ENCODE assay signal across 21 mouse cellular contexts in genomic region chr6:145427411-145427810, GRCm38 (mm10).
A peak's percentile ranks its signal among the peaks of the same experiment; 100 is the strongest.
DNase-seq lines count a peak whose midpoint lies in the region; ATAC-seq lines count a peak whose summit lies in the region.
"Had no signal": no experiment of that assay in that cellular context is flagged by ENCODE, and none has a peak within 500 bp of the region (broad histone marks: within the 10 kb centered on the region; RNA-seq: fewer than 3 reads in every experiment).

No protein-coding gene starts in this region.

- no peak overlapping the region for H3K4me2 ChIP-seq in embryonic facial prominence, embryonic 15.5 days (replicated peaks)
- no peak overlapping the region for H3K4me2 ChIP-seq in hindbrain, embryonic 14.5 days (replicated peaks)
- no peak overlapping the region for H3K4me2 ChIP-seq in hindbrain, embryonic 11.5 days (replicated peaks; ENCODE audit: low read depth, low read length)
- H3K4me2 ChIP-seq in midbrain, embryonic 14.5 days (ENCODE audit: low read length): no peak overlapping the region; the same call in 1 of the 2 replicates
- H3K4me2 ChIP-seq: embryonic facial prominence, embryonic 13.5 days; forebrain, embryonic 13.5 days; heart, embryonic 11.5 days; limb, embryonic 13.5 days; liver, embryonic 12.5 days; lung, embryonic 15.5 days had no signal

- no peak for DNase-seq in embryonic facial prominence, embryonic 10.5 days (ENCODE audit: low spot score)
- DNase-seq in hindbrain, embryonic 14.5 days (ENCODE audit: low spot score): peak; percentile 21
- DNase-seq in hindbrain, embryonic 11.5 days (ENCODE audit: low spot score): no peak
- peak; percentile 30 to 54 for DNase-seq in lung, postnatal 4 days
- DNase-seq in lung, adult 18-20 months: no peak
- DNase-seq in midbrain, embryonic 14.5 days: peak; percentile 59
- DNase-seq: adrenal gland, adult 8-10 months; cerebellum, postnatal 25 days; kidney, adult 9 months; kidney, postnatal 36 days had no signal

- H3K27ac ChIP-seq in embryonic facial prominence, embryonic 15.5 days (replicated peaks): peak overlapping the region; percentile 41; the same call in 1 of the 2 replicates
- no peak overlapping the region for H3K27ac ChIP-seq in embryonic facial prominence, embryonic 10.5 days (replicated peaks)
- H3K27ac ChIP-seq in hindbrain, embryonic 14.5 days: no peak overlapping the region
- H3K27ac ChIP-seq in hindbrain, embryonic 11.5 days (ENCODE audit: low read depth, low read length): no peak overlapping the region
- no peak overlapping the region for H3K27ac ChIP-seq in midbrain, embryonic 14.5 days (replicated peaks; ENCODE audit: low read depth, low read length)
- H3K27ac ChIP-seq: embryonic facial prominence, embryonic 13.5 days; forebrain, embryonic 13.5 days; hindbrain, postnatal 0 days; limb, embryonic 13.5 days; liver, embryonic 12.5 days; lung, embryonic 15.5 days had no signal

- H3K9ac ChIP-seq in embryonic facial prominence, embryonic 15.5 days: no peak overlapping the region
- no peak overlapping the region for H3K9ac ChIP-seq in hindbrain, embryonic 14.5 days
- H3K9ac ChIP-seq in hindbrain, embryonic 11.5 days (ENCODE audit: low read depth, low read length): no peak overlapping the region
- H3K9ac ChIP-seq in midbrain, embryonic 14.5 days (replicated peaks; ENCODE audit: low read length): no peak overlapping the region
- H3K9ac ChIP-seq: embryonic facial prominence, embryonic 13.5 days; forebrain, embryonic 13.5 days; limb, embryonic 13.5 days; liver, embryonic 12.5 days; lung, embryonic 15.5 days had no signal

- no peaks in the 10 kb centered on the region for H3K27me3 ChIP-seq in embryonic facial prominence, embryonic 15.5 days
- no peaks in the 10 kb centered on the region; the same call in 1 of the 2 replicates for H3K27me3 ChIP-seq in embryonic facial prominence, embryonic 10.5 days (replicated peaks; ENCODE audit: low read depth, poor library complexity, severe bottlenecking)
- no peaks in the 10 kb centered on the region for H3K27me3 ChIP-seq in hindbrain, embryonic 14.5 days (ENCODE audit: control insufficient read depth, insufficient read depth, low read length)
- H3K27me3 ChIP-seq in hindbrain, embryonic 11.5 days (ENCODE audit: control insufficient read depth, insufficient read depth, low read length): no peaks in the 10 kb centered on the region
- H3K27me3 ChIP-seq in midbrain, embryonic 14.5 days (ENCODE audit: control insufficient read depth, insufficient read depth, low read length): no peaks in the 10 kb centered on the region
- H3K27me3 ChIP-seq: embryonic facial prominence, embryonic 13.5 days; forebrain, embryonic 13.5 days; limb, embryonic 13.5 days; lung, embryonic 15.5 days had no signal

- ATAC-seq in embryonic facial prominence, embryonic 15.5 days (ENCODE audit: insufficient number of reproducible peaks, low FRiP score, low TSS enrichment, low read depth): no peak
- ATAC-seq in hindbrain, embryonic 14.5 days (ENCODE audit: low FRiP score): no peak
- no peak for ATAC-seq in hindbrain, embryonic 11.5 days (ENCODE audit: low FRiP score)
- ATAC-seq in midbrain, embryonic 14.5 days (ENCODE audit: low FRiP score, low TSS enrichment): 0 out of 2 replicates have a peak, but pooled peaks have one; percentile 37
- ATAC-seq in monocyte, adult 5-6 weeks (replicated peaks; ENCODE audit: insufficient number of reproducible peaks, low FRiP score, low TSS enrichment, poor library complexity, severe bottlenecking): no peak
- ATAC-seq: activated CD4-positive, CD25-positive, alpha-beta regulatory T cell, adult 4 months; forebrain, embryonic 13.5 days; hindbrain, postnatal 0 days; intestine, embryonic 16.5 days; liver, embryonic 12.5 days had no signal

- H3K9me3 ChIP-seq in embryonic facial prominence, embryonic 15.5 days (replicated peaks): no peaks in the 10 kb centered on the region
- H3K9me3 ChIP-seq in embryonic facial prominence, embryonic 10.5 days: no peaks in the 10 kb centered on the region
- no peaks in the 10 kb centered on the region for H3K9me3 ChIP-seq in hindbrain, embryonic 14.5 days (ENCODE audit: control insufficient read depth, low read length)
- H3K9me3 ChIP-seq in hindbrain, embryonic 11.5 days (ENCODE audit: control insufficient read depth, low read length): no peaks in the 10 kb centered on the region
- no peaks in the 10 kb centered on the region for H3K9me3 ChIP-seq in midbrain, embryonic 14.5 days (ENCODE audit: control insufficient read depth, low read length)
- H3K9me3 ChIP-seq: embryonic facial prominence, embryonic 13.5 days; forebrain, embryonic 13.5 days; limb, embryonic 13.5 days; liver, embryonic 12.5 days; lung, embryonic 15.5 days had no signal

- H3K4me3 ChIP-seq in embryonic facial prominence, embryonic 15.5 days (replicated peaks): no peak overlapping the region
- H3K4me3 ChIP-seq in embryonic facial prominence, embryonic 10.5 days: no peak overlapping the region
- H3K4me3 ChIP-seq in hindbrain, embryonic 14.5 days (replicated peaks; ENCODE audit: low read length): no peak overlapping the region
- H3K4me3 ChIP-seq in hindbrain, embryonic 11.5 days (ENCODE audit: low read depth, low read length): no peak overlapping the region
- H3K4me3 ChIP-seq in midbrain, embryonic 14.5 days (replicated peaks; ENCODE audit: low read depth, low read length): no peak overlapping the region
- H3K4me3 ChIP-seq: embryonic facial prominence, embryonic 13.5 days; forebrain, embryonic 13.5 days; limb, embryonic 13.5 days; liver, embryonic 12.5 days; lung, embryonic 15.5 days had no signal

- 52% methylated on average over 15 of the region's 15 CpGs for WGBS in embryonic facial prominence, embryonic 15.5 days
- 86% methylated on average over 15 of the region's 15 CpGs for WGBS in embryonic facial prominence, embryonic 10.5 days
- WGBS in hindbrain, embryonic 14.5 days: 74% methylated on average over 15 of the region's 15 CpGs
- WGBS in hindbrain, embryonic 11.5 days: 81% methylated on average over 15 of the region's 15 CpGs
- WGBS in midbrain, embryonic 14.5 days: 33% methylated on average over 15 of the region's 15 CpGs

- H3K36me3 ChIP-seq in embryonic facial prominence, embryonic 15.5 days: no peaks in the 10 kb centered on the region
- no peaks in the 10 kb centered on the region for H3K36me3 ChIP-seq in embryonic facial prominence, embryonic 10.5 days (replicated peaks)
- no peaks in the 10 kb centered on the region for H3K36me3 ChIP-seq in hindbrain, embryonic 14.5 days (replicated peaks; ENCODE audit: control insufficient read depth, insufficient read depth)
- no peaks in the 10 kb centered on the region for H3K36me3 ChIP-seq in hindbrain, embryonic 11.5 days (ENCODE audit: control insufficient read depth, insufficient read depth, low read length)
- no peaks in the 10 kb centered on the region for H3K36me3 ChIP-seq in midbrain, embryonic 14.5 days (ENCODE audit: control insufficient read depth, insufficient read depth, low read length)
- H3K36me3 ChIP-seq: embryonic facial prominence, embryonic 13.5 days; limb, embryonic 13.5 days; liver, embryonic 12.5 days; lung, embryonic 15.5 days had no signal

- peaks cover 22% of the 10 kb centered on the region for H3K4me1 ChIP-seq in embryonic facial prominence, embryonic 15.5 days
- H3K4me1 ChIP-seq in embryonic facial prominence, embryonic 10.5 days: peaks cover 18% of the 10 kb centered on the region
- H3K4me1 ChIP-seq in hindbrain, embryonic 14.5 days (replicated peaks; ENCODE audit: control insufficient read depth, insufficient read depth, low read length): no peaks in the 10 kb centered on the region
- no peaks in the 10 kb centered on the region for H3K4me1 ChIP-seq in hindbrain, embryonic 11.5 days (replicated peaks; ENCODE audit: control insufficient read depth, insufficient read depth, low read length)
- no peaks in the 10 kb centered on the region; the same call in 1 of the 2 replicates for H3K4me1 ChIP-seq in midbrain, embryonic 14.5 days (ENCODE audit: control insufficient read depth, insufficient read depth, low read length)
- H3K4me1 ChIP-seq: forebrain, embryonic 13.5 days; liver, embryonic 12.5 days; lung, embryonic 15.5 days had no signal

Comparison
In these comparisons a context has a peak if more than half of its experiments do, and no peak if none do; other contexts are left out.
1. DNase-seq: peak in hindbrain, embryonic 14.5 days (single experiment), lung, postnatal 4 days (2 of 2) and midbrain, embryonic 14.5 days (single experiment); none in embryonic facial prominence, embryonic 10.5 days (single experiment), hindbrain, embryonic 11.5 days (single experiment) and lung, adult 18-20 months (0 of 2).